Comparison of ENCODE assay signal across 1 mouse cellular context in the genomic region with DNA sequence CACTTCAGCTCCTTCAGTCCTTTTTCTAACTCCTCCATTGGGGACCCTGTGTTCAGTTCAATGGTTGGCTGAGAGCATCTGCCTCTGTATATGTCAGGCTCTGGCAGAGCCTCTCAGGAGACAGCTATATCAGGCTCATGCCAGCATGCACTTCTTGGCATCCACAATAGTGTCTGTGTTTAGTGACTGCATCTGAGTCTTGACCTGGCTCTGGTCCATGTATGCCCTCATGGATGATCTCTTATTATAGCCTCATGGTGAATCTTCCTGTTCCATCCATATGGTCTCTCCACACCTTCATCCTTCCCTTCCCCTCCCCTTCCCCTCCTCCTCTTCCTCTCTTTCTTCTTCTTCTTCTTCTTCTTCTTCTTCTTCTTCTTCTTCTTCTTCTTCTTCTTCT. TPM values are rescaled to one million over a fixed set of nuclear protein-coding genes. Genes with fewer than 3 reads are reported as not detected.
"Had no signal": no experiment of that assay in that cellular context is flagged by ENCODE, and none has a peak within 500 bp of the region (broad histone marks: within the 10 kb centered on the region; RNA-seq: fewer than 3 reads in every experiment).

No protein-coding gene starts in this region.

RNA-seq across cellular contexts. Expression of a gene that starts 53.1 kb away (rescaled TPM):
- total RNA-seq: megakaryocyte progenitor cell, adult 5-6 weeks had no signal
